Mouse (Mus musculus): ENCODE results near the gene Zmiz1.

Zmiz1 gene

GRCm38 (mm10) chr14:25599934-25600333 lies 140.9 kb downstream of the Zmiz1 start:
- DNase-seq = no peak

GRCm38 (mm10) chr14:25600358-25600757 lies 141.4 kb downstream of the Zmiz1 start:
- DNase-seq = no peak

GRCm38 (mm10) chr14:25600951-25601350 lies 142.0 kb downstream of the Zmiz1 start:
- DNase-seq = no peak

DNA sequence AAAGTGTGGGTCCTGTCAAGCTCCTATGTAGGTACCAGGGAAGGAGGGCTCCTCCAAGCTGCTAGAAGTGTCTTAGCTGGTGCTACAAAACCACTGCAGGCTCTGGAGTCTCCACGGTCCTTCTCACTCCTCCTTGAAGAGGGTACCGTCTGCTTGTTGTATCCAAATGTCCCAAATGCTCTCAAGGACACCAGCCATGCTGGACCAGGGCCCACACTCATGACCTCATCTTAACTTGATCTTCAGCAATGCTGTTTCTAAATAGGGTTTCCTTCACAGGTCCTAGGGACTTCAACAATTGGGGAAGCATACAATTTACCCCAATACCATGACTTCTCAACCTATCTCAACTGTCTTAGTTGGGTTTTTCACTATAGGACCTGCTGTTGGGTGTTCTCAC lies 143.0 kb downstream of the Zmiz1 start:
- DNase-seq = no peak

- no peak for DNase-seq
Observed at GRCm38 (mm10) chr14:25604395-25605142, 145.6 kb downstream of the Zmiz1 start.

DNA sequence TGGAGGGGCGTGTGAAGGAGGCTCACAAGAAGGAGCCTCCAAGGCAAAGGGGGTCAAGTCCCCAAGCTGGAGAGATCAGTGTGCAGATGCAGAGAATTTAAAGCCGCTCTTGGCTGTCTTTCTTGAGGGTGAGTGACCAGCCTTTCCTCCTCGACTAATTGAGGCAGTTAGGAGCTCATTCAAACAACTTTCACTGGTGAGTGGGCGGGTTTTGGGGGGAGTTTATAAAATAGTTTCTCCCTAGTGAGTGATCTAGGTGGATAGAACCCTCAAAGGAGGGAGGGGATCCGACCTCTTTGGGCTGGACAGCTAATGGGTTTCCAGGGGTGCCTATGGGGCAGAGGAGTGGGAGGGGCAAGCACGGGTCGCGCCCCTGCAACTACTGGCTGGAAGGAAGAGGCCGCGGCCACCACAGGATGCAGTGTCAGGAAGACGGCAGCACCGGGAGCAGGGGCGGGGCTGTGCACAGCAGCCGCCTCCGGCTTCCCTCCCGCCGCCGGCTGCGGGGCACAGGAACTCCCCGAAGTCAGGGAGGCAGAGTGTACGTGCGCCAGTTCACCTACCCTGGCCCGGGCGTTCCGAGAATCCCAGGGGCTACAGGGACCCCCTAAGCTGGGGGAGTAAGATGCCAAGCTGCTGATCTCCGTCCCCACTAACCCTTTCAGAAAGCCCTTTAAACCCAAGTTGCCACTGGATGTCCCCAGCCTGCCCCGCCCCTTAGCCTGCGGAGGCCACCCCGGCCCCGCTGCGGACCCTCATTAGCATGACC lies 147.6 kb downstream of the Zmiz1 start:
- DNase-seq = peak; percentile 57 to 66

GRCm38 (mm10) chr14:25607141-25607967 lies 148.4 kb downstream of the Zmiz1 start:
- DNase-seq = no peak

- no peak for DNase-seq
Observed at GRCm38 (mm10) chr14:25607968-25608491, 149.0 kb downstream of the Zmiz1 start.

DNA sequence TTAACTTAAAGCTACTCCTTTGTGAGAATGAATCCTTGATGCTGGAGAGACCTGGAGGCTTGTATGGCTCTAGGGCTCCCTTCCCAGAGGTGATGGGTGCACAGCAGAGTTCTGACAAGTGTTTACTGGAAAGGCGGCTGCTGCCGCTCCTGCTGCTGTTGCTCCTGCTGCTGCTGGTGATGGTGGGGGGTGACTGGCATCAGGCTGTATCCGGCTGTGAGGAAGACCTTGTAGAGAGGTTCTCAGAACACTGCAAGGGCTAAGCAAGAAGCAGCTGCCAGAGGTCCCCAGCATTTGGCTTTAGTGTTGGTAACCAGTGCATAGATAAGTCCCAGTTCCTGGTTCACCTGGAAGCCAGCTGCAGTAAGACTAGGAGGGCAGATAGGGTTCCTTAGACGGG lies 149.6 kb downstream of the Zmiz1 start:
- no peak for DNase-seq

DNA sequence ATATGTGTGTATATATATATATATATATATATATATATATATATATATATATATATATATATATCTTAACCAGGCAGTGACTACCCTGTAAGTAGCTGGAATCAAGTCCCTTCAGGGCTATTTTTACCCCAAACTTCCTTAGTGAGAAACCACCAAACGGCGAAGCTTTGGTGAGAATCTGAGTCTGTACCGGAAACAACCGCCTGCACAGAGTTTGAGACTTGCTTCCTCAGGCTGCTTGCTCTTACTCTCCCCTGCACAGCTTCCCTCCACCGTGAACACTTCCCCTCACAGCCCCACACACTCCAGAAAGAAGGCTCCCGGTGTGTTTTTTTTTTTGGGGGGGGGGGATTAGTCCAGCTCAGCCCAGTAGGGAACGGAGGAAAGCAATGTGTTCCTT lies 150.4 kb downstream of the Zmiz1 start:
- DNase-seq = no peak

DNA sequence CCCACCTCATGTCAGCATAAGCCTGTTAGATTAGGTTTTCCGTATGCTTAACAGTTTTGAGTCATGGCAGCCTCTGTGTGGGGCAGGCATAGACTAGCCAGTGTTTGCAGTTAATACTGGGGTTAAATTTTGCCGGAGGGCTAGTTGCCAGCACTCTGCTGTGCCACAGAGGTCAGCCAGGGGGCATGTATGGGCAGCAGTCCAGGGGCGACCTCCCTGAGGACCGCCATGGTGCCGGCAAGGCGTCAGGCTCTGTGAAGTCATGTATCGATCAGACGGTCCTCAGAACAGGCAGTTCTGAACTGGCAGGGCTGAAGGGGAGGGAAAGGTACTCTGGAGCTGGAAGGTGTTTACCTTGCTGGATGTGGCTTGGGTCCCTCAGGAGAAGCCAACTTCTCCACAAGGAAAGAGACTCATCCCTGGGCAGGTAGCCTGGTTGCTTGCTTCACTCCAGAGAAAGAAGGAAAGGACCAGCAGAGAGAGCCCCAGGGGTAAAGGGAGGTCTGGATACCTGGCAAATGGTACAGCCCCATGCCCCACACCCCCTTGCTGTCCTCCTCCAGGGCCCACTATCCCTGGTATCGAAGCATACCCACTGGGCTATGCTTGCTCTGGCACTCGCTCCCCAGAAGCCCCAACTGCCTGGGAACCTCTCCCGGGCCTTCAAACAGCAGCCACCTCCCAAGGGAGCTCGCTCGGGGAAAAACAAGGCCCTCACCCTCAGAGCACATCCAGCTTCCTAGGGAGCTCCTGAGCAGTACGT lies 151.6 kb downstream of the Zmiz1 start:
- DNase-seq = peak; percentile 48 to 67

DNA sequence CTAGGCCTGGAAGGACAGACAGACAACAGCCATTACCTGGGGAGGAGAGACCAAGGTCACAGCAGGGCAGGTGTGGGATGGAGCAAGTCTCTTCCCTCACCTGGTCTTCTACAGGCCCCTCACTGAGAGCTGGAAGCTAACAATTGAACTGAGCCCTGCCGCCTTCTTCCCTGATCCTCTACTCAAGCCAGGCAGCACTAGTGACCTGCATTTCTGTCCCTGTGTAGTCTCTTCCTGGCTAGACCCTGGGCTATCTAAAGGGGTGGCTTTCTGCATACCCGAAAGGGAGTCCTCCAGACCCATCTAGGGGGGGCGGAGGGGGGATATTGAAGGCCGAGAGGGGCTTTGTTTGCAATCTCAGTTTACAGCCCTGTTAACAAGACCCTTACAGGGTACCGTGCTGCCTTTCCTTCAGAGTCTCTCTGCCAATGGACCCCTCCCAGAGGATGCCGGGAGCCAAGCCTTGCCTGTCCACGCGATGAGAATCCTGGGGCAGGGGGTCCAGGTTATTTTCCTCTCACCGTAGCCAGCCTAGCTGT lies 152.2 kb downstream of the Zmiz1 start:
- DNase-seq = no peak

DNA sequence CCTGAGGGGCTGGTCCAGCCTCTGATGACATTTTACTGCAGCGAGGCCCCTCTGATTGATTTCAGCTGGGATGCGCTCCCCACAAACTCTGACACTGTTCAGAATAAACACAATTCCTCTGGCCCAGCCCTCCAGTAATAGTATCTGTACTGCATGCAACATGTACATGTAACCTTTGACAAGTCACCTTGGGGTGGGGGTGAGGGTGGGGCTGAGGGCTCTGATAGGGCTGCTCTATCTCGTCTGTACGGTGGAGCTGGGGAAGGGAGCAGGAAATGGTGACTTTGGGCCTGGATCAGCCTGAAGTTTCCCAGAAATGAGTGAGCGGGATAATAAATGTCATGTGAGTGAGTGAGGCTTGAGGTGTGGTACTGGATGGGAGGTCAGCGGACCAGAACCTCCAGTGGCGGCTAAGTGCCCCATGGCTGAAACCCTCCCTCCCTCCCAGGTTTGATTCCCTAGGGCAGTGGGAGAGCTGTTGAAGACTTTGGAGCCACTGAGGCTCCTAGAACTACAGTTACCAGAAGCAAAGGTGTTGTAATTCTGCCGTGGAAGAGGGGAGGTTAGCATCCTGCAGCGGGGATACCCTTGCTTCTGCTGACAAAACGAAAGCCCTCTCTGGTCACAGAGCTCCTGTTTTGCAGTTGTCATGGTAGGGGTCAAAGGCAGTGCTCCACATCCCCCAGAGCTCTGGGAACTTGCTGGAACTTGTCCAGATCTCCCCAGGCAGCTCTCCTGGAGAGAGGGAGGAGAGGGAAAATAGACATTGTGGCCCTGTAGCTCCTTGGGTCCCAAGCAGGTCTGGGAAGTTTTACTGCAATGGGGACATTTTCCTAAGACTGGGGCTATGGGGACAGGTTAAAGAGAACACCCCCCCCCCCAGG lies 153.1 kb downstream of the Zmiz1 start:
- DNase-seq = no peak

DNA sequence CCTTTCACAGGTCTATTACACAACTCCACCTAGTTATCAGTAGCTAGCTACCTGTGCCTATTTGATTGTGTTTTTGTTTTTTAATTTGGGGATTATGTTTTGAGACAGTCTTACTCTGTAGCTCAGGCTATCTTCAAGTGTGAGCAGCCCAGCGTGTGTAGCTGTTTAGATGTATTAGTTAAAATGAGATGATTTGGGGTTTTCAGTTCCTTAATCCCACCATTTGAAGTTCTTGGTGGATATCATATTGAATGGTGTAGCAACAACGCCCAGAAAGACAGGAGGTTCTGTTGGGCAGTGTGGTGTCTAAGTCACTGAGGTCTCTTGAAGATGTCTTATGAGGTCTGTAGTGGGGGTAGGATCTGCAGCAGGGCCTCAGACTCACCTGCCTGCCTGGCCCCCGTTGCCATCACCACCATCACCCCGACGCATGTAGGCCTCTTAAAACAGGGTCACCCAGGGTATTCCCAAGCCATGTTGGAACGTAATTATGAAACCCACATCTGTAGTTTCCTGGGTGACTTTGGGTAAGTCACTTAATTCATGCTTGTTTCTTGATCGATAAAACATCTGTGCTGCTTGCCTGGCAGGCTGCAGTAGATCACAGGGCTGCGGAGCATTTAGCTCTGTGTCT lies 155.1 kb downstream of the Zmiz1 start:
- no peak for DNase-seq

DNA sequence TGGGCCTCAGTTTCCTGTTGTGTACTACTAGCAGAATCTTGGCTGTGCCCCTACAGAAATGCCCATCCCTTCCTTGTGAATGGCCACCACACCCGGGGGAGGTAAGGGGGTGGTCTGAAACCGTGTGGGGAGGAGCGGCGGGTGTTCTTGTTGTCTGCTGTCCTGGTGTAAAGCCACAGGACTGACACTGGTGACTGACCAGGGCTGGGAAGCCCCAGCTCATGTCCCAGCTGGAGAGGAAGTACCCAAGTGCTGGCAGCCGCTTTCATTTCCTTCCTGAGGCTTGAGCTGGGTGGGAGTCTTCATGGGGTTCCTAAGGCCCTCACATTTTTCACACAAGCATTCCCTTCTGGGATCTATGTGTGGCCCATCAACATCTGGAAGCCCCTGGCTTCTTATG lies 155.7 kb downstream of the Zmiz1 start:
- DNase-seq = no peak

DNA sequence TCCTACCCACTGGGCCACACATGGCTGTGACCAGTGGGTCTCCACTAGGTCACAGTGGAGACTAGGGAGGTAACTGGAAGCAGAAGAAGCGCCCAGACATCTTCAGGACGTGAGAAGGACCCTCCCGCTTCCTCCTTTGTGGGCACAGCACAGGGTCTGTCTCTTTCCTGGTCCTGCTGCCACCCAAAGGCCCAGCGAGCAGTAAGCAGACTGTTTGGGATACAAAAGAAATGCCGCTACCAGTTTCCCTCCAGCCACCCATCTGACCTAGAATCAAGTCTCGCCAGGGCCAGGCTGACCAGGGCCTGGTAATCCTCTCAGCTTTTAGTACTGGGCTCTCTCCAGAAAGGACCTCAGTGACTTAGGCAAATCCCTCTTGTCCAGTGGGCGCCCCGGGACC lies 156.6 kb downstream of the Zmiz1 start:
- no peak for DNase-seq

DNA sequence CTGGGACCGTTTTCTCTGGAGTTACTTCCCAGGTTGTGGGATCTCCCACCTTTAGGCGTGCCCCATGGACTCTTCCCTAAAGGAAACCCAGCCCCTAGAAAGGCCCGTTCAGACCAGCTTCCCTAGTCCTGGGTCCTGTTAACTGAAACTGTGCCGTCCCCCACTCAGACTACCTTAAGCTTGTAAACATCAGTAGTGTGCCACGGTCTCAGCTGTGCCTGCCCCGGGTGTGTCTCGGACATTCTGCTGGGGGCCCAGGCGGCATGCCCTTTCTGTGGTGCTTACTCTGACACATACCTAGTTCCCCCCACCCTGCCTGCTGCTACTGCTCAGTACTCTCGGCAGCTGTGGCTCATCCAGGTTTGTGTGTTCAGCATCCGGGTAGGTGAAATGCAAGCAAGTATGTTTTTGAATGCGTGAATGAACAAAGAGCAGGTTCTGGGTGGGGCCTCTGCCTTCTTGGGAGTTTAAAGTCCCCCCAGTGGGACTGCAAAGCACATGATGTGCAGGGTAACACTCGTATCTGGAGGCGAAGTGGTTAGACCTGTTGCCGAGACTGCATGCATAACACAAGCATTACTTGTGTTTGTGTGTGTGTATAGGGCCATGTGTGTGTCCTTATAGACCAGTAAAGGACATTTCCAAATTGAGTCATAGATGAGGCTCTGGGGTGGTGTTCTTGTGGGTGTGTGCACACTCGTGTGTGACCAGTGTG lies 157.2 kb downstream of the Zmiz1 start:
- no peak for DNase-seq

- DNase-seq = no peak
Observed at GRCm38 (mm10) chr14:25617264-25617663, 158.3 kb downstream of the Zmiz1 start.

DNA sequence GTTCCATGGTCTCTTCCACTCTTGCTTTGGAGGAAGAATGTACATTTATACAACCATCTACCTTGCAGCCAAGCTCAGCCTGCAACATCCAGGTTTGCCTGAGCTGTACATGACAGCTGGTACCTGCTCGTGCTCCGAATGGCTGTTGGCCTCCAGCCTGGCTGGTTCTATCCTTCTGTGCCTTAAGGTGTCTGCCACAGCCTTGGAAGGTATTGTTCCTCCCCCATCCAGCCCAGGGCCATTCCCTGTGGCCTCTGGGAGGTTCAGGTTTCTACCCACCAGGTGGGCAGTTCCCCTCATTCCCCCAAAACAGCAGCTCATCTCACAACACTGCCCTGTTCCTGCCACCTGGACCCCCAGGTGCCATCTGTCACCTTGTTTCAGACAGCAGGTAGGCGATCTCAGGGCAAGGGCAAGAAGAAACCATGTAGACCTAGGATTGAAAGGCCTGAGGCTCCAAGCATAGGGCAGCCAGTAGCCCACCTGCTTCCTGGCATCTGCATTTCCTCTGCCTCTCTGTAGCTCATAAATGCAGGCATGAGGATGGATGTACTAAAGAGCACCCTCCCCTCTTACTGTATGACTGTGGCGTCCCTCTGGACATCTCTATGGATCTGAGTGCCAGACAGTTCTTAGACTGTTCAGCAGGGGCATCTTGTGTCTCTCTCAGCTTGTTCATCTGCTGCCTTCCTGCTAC lies 160.2 kb downstream of the Zmiz1 start:
- DNase-seq = no peak

Measured in kidney, adult 8-10 months (tissue).